Mouse (Mus musculus): ENCODE results near the gene Stard13. TPM values are rescaled to one million over a fixed set of nuclear protein-coding genes. Genes with fewer than 3 reads are reported as not detected.

Gene Stard13
- polyA plus RNA-seq, 1 experiment from 2014 or later: 1.0 TPM

- no peak for ATAC-seq (ENCODE audit: insufficient read depth)
- no peaks in the 10 kb centered on the region for H3K27me3 ChIP-seq
- no peaks in the 10 kb centered on the region for H3K4me1 ChIP-seq (replicated peaks)
- 48% methylated on average over 6 of the region's 6 CpGs for WGBS (ENCODE audit: insufficient replicate concordance)
- no peaks in the 10 kb centered on the region for H3K9me3 ChIP-seq (replicated peaks)
- no peak overlapping the region for H3K4me2 ChIP-seq
- H3K9ac ChIP-seq: no peak overlapping the region
- H3K36me3 ChIP-seq (replicated peaks): no peaks in the 10 kb centered on the region
- H3K4me3 ChIP-seq (replicated peaks): no peak overlapping the region
- H3K27ac ChIP-seq (replicated peaks): no peak overlapping the region
Measured at GRCm38 (mm10) chr5:151071430-151071829, 162.2 kb downstream of the Stard13 start.

GRCm38 (mm10) chr5:151070896-151071295, 162.7 kb downstream of the Stard13 start:
- Histone ChIP-seq H3K27me3 (no peaks in the 10 kb centered on the region), H3K4me3 (replicated peaks) (no peak overlapping the region), H3K27ac (replicated peaks) (no peak overlapping the region), H3K9ac (no peak overlapping the region), H3K36me3 (replicated peaks) (no peaks in the 10 kb centered on the region), H3K4me2 (no peak overlapping the region), H3K4me1 (replicated peaks) (no peaks in the 10 kb centered on the region), H3K9me3 (replicated peaks) (no peaks in the 10 kb centered on the region)
- WGBS (ENCODE audit: insufficient replicate concordance): 65% methylated on average over 6 of the region's 6 CpGs
- ATAC-seq (ENCODE audit: insufficient read depth): no peak

GRCm38 (mm10) chr5:151069569-151069968, 164.1 kb downstream of the Stard13 start:
- 55% methylated on average over 2 of the region's 2 CpGs for WGBS (ENCODE audit: insufficient replicate concordance)
- Histone ChIP-seq H3K27ac (replicated peaks) (no peak overlapping the region), H3K9me3 (replicated peaks) (no peaks in the 10 kb centered on the region), H3K36me3 (replicated peaks) (no peaks in the 10 kb centered on the region), H3K4me1 (replicated peaks) (no peaks in the 10 kb centered on the region), H3K4me2 (no peak overlapping the region), H3K4me3 (replicated peaks) (no peak overlapping the region), H3K9ac (no peak overlapping the region), H3K27me3 (no peaks in the 10 kb centered on the region)
- ATAC-seq (ENCODE audit: insufficient read depth): no peak

- H3K27me3 ChIP-seq: no peaks in the 10 kb centered on the region
- no peak overlapping the region for H3K27ac ChIP-seq (replicated peaks)
- 65% methylated on average over 5 of the region's 5 CpGs for WGBS (ENCODE audit: insufficient replicate concordance)
- no peak overlapping the region for H3K4me3 ChIP-seq (replicated peaks)
- 0 out of 2 replicates have a peak, but pooled peaks cover 5% of the 10 kb centered on the region for H3K9me3 ChIP-seq (replicated peaks)
- H3K9ac ChIP-seq: no peak overlapping the region
- ATAC-seq (ENCODE audit: insufficient read depth): no peak
- no peak overlapping the region for H3K4me2 ChIP-seq
- no peaks in the 10 kb centered on the region for H3K4me1 ChIP-seq (replicated peaks)
- H3K36me3 ChIP-seq (replicated peaks): peaks cover 13% of the 10 kb centered on the region
Measured at GRCm38 (mm10) chr5:151066016-151066415, 167.6 kb downstream of the Stard13 start.

GRCm38 (mm10) chr5:151065228-151065627, 168.4 kb downstream of the Stard13 start:
- 0 out of 2 replicates have a peak, but pooled peaks cover 5% of the 10 kb centered on the region for H3K9me3 ChIP-seq (replicated peaks)
- no peak overlapping the region for H3K4me2 ChIP-seq
- H3K9ac ChIP-seq: no peak overlapping the region
- no peak overlapping the region for H3K27ac ChIP-seq (replicated peaks)
- 53% methylated on average over 1 of the region's 1 CpGs for WGBS (ENCODE audit: insufficient replicate concordance)
- H3K36me3 ChIP-seq (replicated peaks): peaks cover 13% of the 10 kb centered on the region
- ATAC-seq (ENCODE audit: insufficient read depth): no peak
- no peaks in the 10 kb centered on the region for H3K4me1 ChIP-seq (replicated peaks)
- no peak overlapping the region for H3K4me3 ChIP-seq (replicated peaks)
- H3K27me3 ChIP-seq: no peaks in the 10 kb centered on the region

GRCm38 (mm10) chr5:151061942-151062341, 171.7 kb downstream of the Stard13 start:
- Histone ChIP-seq H3K36me3 (replicated peaks) (peaks cover 13% of the 10 kb centered on the region), H3K9ac (no peak overlapping the region), H3K4me1 (replicated peaks) (no peaks in the 10 kb centered on the region), H3K4me2 (no peak overlapping the region), H3K27me3 (no peaks in the 10 kb centered on the region), H3K4me3 (replicated peaks) (no peak overlapping the region), H3K27ac (replicated peaks) (no peak overlapping the region), H3K9me3 (replicated peaks) (0 out of 2 replicates have a peak, but pooled peaks cover 5% of the 10 kb centered on the region)
- no peak for ATAC-seq (ENCODE audit: insufficient read depth)
- 76% methylated on average over 2 of the region's 2 CpGs for WGBS (ENCODE audit: insufficient replicate concordance)

GRCm38 (mm10) chr5:151060476-151060875, 173.2 kb downstream of the Stard13 start:
- no peaks in the 10 kb centered on the region for H3K27me3 ChIP-seq
- H3K4me3 ChIP-seq (replicated peaks): no peak overlapping the region
- H3K36me3 ChIP-seq (replicated peaks): peaks cover 13% of the 10 kb centered on the region
- H3K4me1 ChIP-seq (replicated peaks): no peaks in the 10 kb centered on the region
- WGBS (ENCODE audit: insufficient replicate concordance): 74% methylated on average over 12 of the region's 12 CpGs
- H3K4me2 ChIP-seq: no peak overlapping the region
- no peak overlapping the region for H3K27ac ChIP-seq (replicated peaks)
- H3K9ac ChIP-seq: no peak overlapping the region
- H3K9me3 ChIP-seq (replicated peaks): 0 out of 2 replicates have a peak, but pooled peaks cover 5% of the 10 kb centered on the region
- no peak for ATAC-seq (ENCODE audit: insufficient read depth)

GRCm38 (mm10) chr5:151059772-151060171, 173.9 kb downstream of the Stard13 start:
- Histone ChIP-seq H3K9ac (no peak overlapping the region), H3K4me1 (replicated peaks) (no peaks in the 10 kb centered on the region), H3K36me3 (replicated peaks) (peaks cover 13% of the 10 kb centered on the region), H3K4me3 (replicated peaks) (no peak overlapping the region), H3K4me2 (no peak overlapping the region), H3K27me3 (no peaks in the 10 kb centered on the region), H3K27ac (replicated peaks) (no peak overlapping the region), H3K9me3 (replicated peaks) (0 out of 2 replicates have a peak, but pooled peaks cover 5% of the 10 kb centered on the region)
- no peak for ATAC-seq (ENCODE audit: insufficient read depth)
- 66% methylated on average over 5 of the region's 5 CpGs for WGBS (ENCODE audit: insufficient replicate concordance)

- H3K9ac ChIP-seq: no peak overlapping the region
- H3K9me3 ChIP-seq (replicated peaks): 0 out of 2 replicates have a peak, but pooled peaks cover 5% of the 10 kb centered on the region
- H3K4me1 ChIP-seq (replicated peaks): no peaks in the 10 kb centered on the region
- 67% methylated on average over 10 of the region's 10 CpGs for WGBS (ENCODE audit: insufficient replicate concordance)
- peaks cover 13% of the 10 kb centered on the region for H3K36me3 ChIP-seq (replicated peaks)
- no peak overlapping the region for H3K4me3 ChIP-seq (replicated peaks)
- H3K27ac ChIP-seq (replicated peaks): no peak overlapping the region
- H3K27me3 ChIP-seq: no peaks in the 10 kb centered on the region
- no peak for ATAC-seq (ENCODE audit: insufficient read depth)
- H3K4me2 ChIP-seq: no peak overlapping the region
Measured at GRCm38 (mm10) chr5:151059352-151059751, 174.3 kb downstream of the Stard13 start.

GRCm38 (mm10) chr5:151057716-151058115, 175.9 kb downstream of the Stard13 start:
- 0 out of 2 replicates have a peak, but pooled peaks cover 5% of the 10 kb centered on the region for H3K9me3 ChIP-seq (replicated peaks)
- H3K27ac ChIP-seq (replicated peaks): no peak overlapping the region
- H3K4me1 ChIP-seq (replicated peaks): no peaks in the 10 kb centered on the region
- H3K4me3 ChIP-seq (replicated peaks): no peak overlapping the region
- ATAC-seq (ENCODE audit: insufficient read depth): no peak
- no peaks in the 10 kb centered on the region for H3K27me3 ChIP-seq
- WGBS (ENCODE audit: insufficient replicate concordance): 70% methylated on average over 5 of the region's 5 CpGs
- H3K4me2 ChIP-seq: no peak overlapping the region
- H3K36me3 ChIP-seq (replicated peaks): peaks cover 10% of the 10 kb centered on the region
- H3K9ac ChIP-seq: no peak overlapping the region

- H3K36me3 ChIP-seq (replicated peaks): peaks cover 6% of the 10 kb centered on the region
- H3K27ac ChIP-seq (replicated peaks): no peak overlapping the region
- H3K9me3 ChIP-seq (replicated peaks): 0 out of 2 replicates have a peak, but pooled peaks cover 1% of the 10 kb centered on the region
- no peak overlapping the region for H3K4me2 ChIP-seq
- no peaks in the 10 kb centered on the region for H3K4me1 ChIP-seq (replicated peaks)
- no peaks in the 10 kb centered on the region for H3K27me3 ChIP-seq
- ATAC-seq (ENCODE audit: insufficient read depth): peak; percentile 38
- WGBS (ENCODE audit: insufficient replicate concordance): 25% methylated on average over 6 of the region's 6 CpGs
- H3K9ac ChIP-seq: no peak overlapping the region
- no peak overlapping the region for H3K4me3 ChIP-seq (replicated peaks)
Measured at GRCm38 (mm10) chr5:151056920-151057294, 176.7 kb downstream of the Stard13 start.

GRCm38 (mm10) chr5:151056255-151056919, 177.2 kb downstream of the Stard13 start:
- no peaks in the 10 kb centered on the region for H3K4me1 ChIP-seq (replicated peaks)
- no peak overlapping the region for H3K4me2 ChIP-seq
- peaks cover 5% of the 10 kb centered on the region; the same call in 1 of the 2 replicates for H3K36me3 ChIP-seq (replicated peaks)
- no peak overlapping the region for H3K4me3 ChIP-seq (replicated peaks)
- H3K27ac ChIP-seq (replicated peaks): no peak overlapping the region
- H3K27me3 ChIP-seq: no peaks in the 10 kb centered on the region
- no peaks in the 10 kb centered on the region for H3K9me3 ChIP-seq (replicated peaks)
- H3K9ac ChIP-seq: no peak overlapping the region
- WGBS (ENCODE audit: insufficient replicate concordance): 67% methylated on average over 12 of the region's 12 CpGs
- ATAC-seq (ENCODE audit: insufficient read depth): no peak

All from liver, embryonic 15.5 days (tissue).